ENCODE assay signal across 14 mouse cellular contexts in the genomic region with DNA sequence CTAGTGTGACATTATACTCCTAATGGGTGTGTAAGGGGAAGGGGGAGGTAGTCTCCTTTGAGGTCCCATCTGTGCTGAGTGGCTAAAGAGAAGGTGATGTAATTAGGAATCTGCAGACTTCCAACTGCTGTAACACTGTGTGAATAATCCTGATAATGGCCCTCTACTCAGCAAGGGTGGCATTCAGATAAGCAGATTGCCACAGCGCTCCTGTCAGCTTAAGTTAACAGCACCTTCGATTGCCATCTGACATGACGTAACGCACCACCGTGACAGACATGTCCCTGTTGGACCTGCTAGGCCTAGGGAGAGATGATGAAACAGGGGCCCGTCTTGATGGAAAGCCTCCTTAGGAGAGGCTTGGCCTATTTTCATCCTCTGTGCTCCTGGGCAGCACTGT. TPM values are rescaled to one million over a fixed set of nuclear protein-coding genes. Genes with fewer than 3 reads are reported as not detected.
DNase-seq lines count a peak whose midpoint lies in the region; TF ChIP-seq lines count a peak whose summit lies in the region.
"Had no signal": no experiment of that assay in that cellular context is flagged by ENCODE, and none has a peak within 500 bp of the region (broad histone marks: within the 10 kb centered on the region; RNA-seq: fewer than 3 reads in every experiment).

No protein-coding gene starts in this region.

- TF ChIP-seq EP300 in heart, adult 2 months (IDR thresholded peaks at IDR 0.05; ENCODE audit: insufficient read depth, low read depth, low read length): no peak

- H3K9ac ChIP-seq in heart, adult 2 months (ENCODE audit: low read depth, low read length): no peak overlapping the region
- H3K9ac ChIP-seq in liver, adult 2 months (ENCODE audit: low read depth, low read length): no peak overlapping the region
- H3K9ac ChIP-seq: embryonic facial prominence, embryonic 12.5 days; forebrain, embryonic 15.5 days had no signal

- 87% methylated on average over 6 of the region's 6 CpGs for WGBS in heart, adult 2 months
- 57% methylated on average over 6 of the region's 6 CpGs for WGBS in liver, adult 2 months

- H3K27me3 ChIP-seq in heart, adult 2 months (ENCODE audit: control insufficient read depth, insufficient read depth, low read length): no peaks in the 10 kb centered on the region
- no peaks in the 10 kb centered on the region for H3K27me3 ChIP-seq in liver, adult 2 months (ENCODE audit: control insufficient read depth, insufficient read depth, low read length)
- H3K27me3 ChIP-seq: forebrain, embryonic 15.5 days had no signal

- intact Hi-C loops in heart, adult 2 months (cut with DNase I): no loop called here

- H3K4me3 ChIP-seq in heart, adult 2 months: no peak overlapping the region
- no peak overlapping the region for H3K4me3 ChIP-seq in liver, adult 2 months (ENCODE audit: insufficient read depth, low read depth, low read length)
- H3K4me3 ChIP-seq: embryonic facial prominence, embryonic 12.5 days; forebrain, embryonic 15.5 days; layer of hippocampus, adult 2 months had no signal

- no peak for TF ChIP-seq POLR2A in heart, adult 2 months (IDR thresholded peaks at IDR 0.05; ENCODE audit: insufficient read depth, low read depth, low read length)
- TF ChIP-seq POLR2A in liver, adult 2 months (IDR thresholded peaks at IDR 0.05; ENCODE audit: extremely low read depth, insufficient read depth, low read length): no peak

- TF ChIP-seq CTCF in heart, adult 2 months (IDR thresholded peaks at IDR 0.05): no peak
- TF ChIP-seq CTCF in liver, adult 2 months (IDR thresholded peaks at IDR 0.05; ENCODE audit: low read depth, low read length): no peak

- H3K79me2 ChIP-seq in heart, adult 2 months (replicated peaks; ENCODE audit: control insufficient read depth, insufficient read depth, low read length): no peaks in the 10 kb centered on the region
- no peaks in the 10 kb centered on the region for H3K79me2 ChIP-seq in liver, adult 2 months (ENCODE audit: control insufficient read depth, insufficient read depth, low read length)

- no peaks in the 10 kb centered on the region for H3K36me3 ChIP-seq in heart, adult 2 months (ENCODE audit: control insufficient read depth, insufficient read depth, low read length)
- no peaks in the 10 kb centered on the region for H3K36me3 ChIP-seq in liver, adult 2 months (ENCODE audit: control insufficient read depth, insufficient read depth, low read length)
- H3K36me3 ChIP-seq: embryonic facial prominence, embryonic 12.5 days; forebrain, embryonic 15.5 days had no signal

- DNase-seq in heart, adult 11 months: peak; percentile 78
- no peak for DNase-seq in heart, adult 2 months
- peak; percentile 16 for DNase-seq in MN1 (ENCODE audit: low spot score)
- peak; percentile 25 for DNase-seq in liver, adult 2 months (ENCODE audit: extremely low read depth, low read depth, low spot score)
- DNase-seq in retina, embryonic 14.5 days (ENCODE audit: low spot score): peak; percentile 45
- no peak for DNase-seq in T-cell, adult 2 months (ENCODE audit: low spot score)
- DNase-seq in layer of hippocampus, adult 9-10 months (ENCODE audit: low spot score): no peak
- DNase-seq in cerebellum, postnatal 36 days: no peak
- DNase-seq: B cell, adult 2 months; cerebellum, adult 18-20 months had no signal

- H3K4me1 ChIP-seq in heart, adult 2 months (ENCODE audit: control insufficient read depth, insufficient read depth, low read length): peaks cover 3% of the 10 kb centered on the region; the same call in 1 of the 2 replicates
- H3K4me1 ChIP-seq in liver, adult 2 months (ENCODE audit: control insufficient read depth, insufficient read depth, low read length): peaks cover 6% of the 10 kb centered on the region

- no peak overlapping the region for H3K27ac ChIP-seq in heart, adult 2 months
- H3K27ac ChIP-seq in liver, adult 2 months (replicated peaks; ENCODE audit: insufficient read depth, low read depth, low read length): no peak overlapping the region
- H3K27ac ChIP-seq: embryonic facial prominence, embryonic 12.5 days; forebrain, embryonic 15.5 days; layer of hippocampus, adult 2 months; macrophage had no signal

RNA-seq across cellular contexts. Expression of a gene that starts 43.6 kb away (rescaled TPM):
- total RNA-seq in heart, adult 2 months (2021): 1 to 10 TPM; 4.7 to 5.2 TPM
- 5.7 and 5.8 TPM in 2 replicates for polyA plus RNA-seq in heart, adult 2 months (2012; rRNA removed)
- 10.0 and 11.1 TPM in 2 replicates for total RNA-seq in liver, adult 2 months (2014; rRNA removed)
- 26.3 and 27.4 TPM in 2 replicates for polyA plus RNA-seq in liver, adult 2 months (2012; rRNA removed)

Comparison
In these comparisons a context has a peak if more than half of its experiments do, and no peak if none do; other contexts are left out.
1. DNase-seq: peak in heart, adult 11 months (single experiment), MN1 (single experiment), liver, adult 2 months (single experiment) and retina, embryonic 14.5 days (single experiment); none in heart, adult 2 months (0 of 2), T-cell, adult 2 months (single experiment), layer of hippocampus, adult 9-10 months (single experiment) and cerebellum, postnatal 36 days (0 of 2).